Mouse (Mus musculus): Measurements from ENCODE around the gene Prr29.
"Not testable (repeated sequence)": the region's sequence is repeated elsewhere in the genome, so short reads cannot be mapped to it uniquely, and the experiment has no call there.

Gene Prr29

GRCm38 (mm10) chr11:106355382-106356128 lies 9.7 kb upstream of the Prr29 start:
- DNase-seq (ENCODE audit: low spot score) = peak; percentile 16

- DNase-seq (ENCODE audit: low spot score) = no peak
Observed at GRCm38 (mm10) chr11:106359350-106359749, 5.9 kb upstream of the Prr29 start.

GRCm38 (mm10) chr11:106364712-106365111 lies 560 bp upstream of the Prr29 start:
- no peak for DNase-seq (ENCODE audit: low spot score)

- DNase-seq (ENCODE audit: low spot score) = peak; percentile 66
Observed at GRCm38 (mm10) chr11:106366316-106366715, 1.0 kb downstream of the Prr29 start.

GRCm38 (mm10) chr11:106373998-106374397 lies 8.7 kb downstream of the Prr29 start:
- no peak for DNase-seq (ENCODE audit: low spot score)

GRCm38 (mm10) chr11:106374559-106374958 lies 9.3 kb downstream of the Prr29 start:
- no peak for DNase-seq (ENCODE audit: low spot score)

GRCm38 (mm10) chr11:106374979-106375378 lies 9.7 kb downstream of the Prr29 start:
- DNase-seq (ENCODE audit: low spot score) = no peak

GRCm38 (mm10) chr11:106381011-106381410 lies 15.7 kb downstream of the Prr29 start:
- no peak for DNase-seq (ENCODE audit: low spot score)

- no peak for DNase-seq (ENCODE audit: low spot score)
Observed at GRCm38 (mm10) chr11:106381883-106382282, 16.6 kb downstream of the Prr29 start.

GRCm38 (mm10) chr11:106382424-106382823 lies 17.2 kb downstream of the Prr29 start:
- DNase-seq (ENCODE audit: low spot score) = no peak

GRCm38 (mm10) chr11:106383051-106383790 lies 17.9 kb downstream of the Prr29 start:
- DNase-seq (ENCODE audit: low spot score) = no peak

GRCm38 (mm10) chr11:106386409-106386808 lies 21.1 kb downstream of the Prr29 start:
- DNase-seq (ENCODE audit: low spot score) = no peak

- peak; percentile 50 for DNase-seq (ENCODE audit: low spot score)
Observed at GRCm38 (mm10) chr11:106387020-106387419, 21.7 kb downstream of the Prr29 start.

GRCm38 (mm10) chr11:106387791-106388216 lies 22.5 kb downstream of the Prr29 start, which contains the start of gene Icam2:
TSS of gene Icam2 (minus strand) at chr11:106388075.
- DNase-seq (ENCODE audit: low spot score) = peak; percentile 85

GRCm38 (mm10) chr11:106389611-106390010 lies 24.3 kb downstream of the Prr29 start:
- no peak for DNase-seq (ENCODE audit: low spot score)

GRCm38 (mm10) chr11:106390757-106391156 lies 25.5 kb downstream of the Prr29 start:
- DNase-seq (ENCODE audit: low spot score) = no peak

GRCm38 (mm10) chr11:106391546-106392188 lies 26.4 kb downstream of the Prr29 start:
- peak; percentile 73 for DNase-seq (ENCODE audit: low spot score)

GRCm38 (mm10) chr11:106392597-106393330 lies 27.5 kb downstream of the Prr29 start:
- DNase-seq (ENCODE audit: low spot score) = no peak

GRCm38 (mm10) chr11:106393331-106393616 lies 28.0 kb downstream of the Prr29 start:
- DNase-seq (ENCODE audit: low spot score) = no peak

- DNase-seq (ENCODE audit: low spot score) = not testable (repeated sequence)
Observed at GRCm38 (mm10) chr11:106394055-106394454, 28.8 kb downstream of the Prr29 start.

GRCm38 (mm10) chr11:106397656-106398055 lies 32.4 kb downstream of the Prr29 start:
- DNase-seq (ENCODE audit: low spot score) = no peak

GRCm38 (mm10) chr11:106398481-106398880 lies 33.2 kb downstream of the Prr29 start:
- DNase-seq (ENCODE audit: low spot score) = no peak
